Mouse (Mus musculus): ENCODE data around the gene Mfsd13b. TPM values are rescaled to one million over a fixed set of nuclear protein-coding genes. Genes with fewer than 3 reads are reported as not detected.

Gene Mfsd13b
- polyA plus RNA-seq, 1 experiment: 130 TPM

DNA sequence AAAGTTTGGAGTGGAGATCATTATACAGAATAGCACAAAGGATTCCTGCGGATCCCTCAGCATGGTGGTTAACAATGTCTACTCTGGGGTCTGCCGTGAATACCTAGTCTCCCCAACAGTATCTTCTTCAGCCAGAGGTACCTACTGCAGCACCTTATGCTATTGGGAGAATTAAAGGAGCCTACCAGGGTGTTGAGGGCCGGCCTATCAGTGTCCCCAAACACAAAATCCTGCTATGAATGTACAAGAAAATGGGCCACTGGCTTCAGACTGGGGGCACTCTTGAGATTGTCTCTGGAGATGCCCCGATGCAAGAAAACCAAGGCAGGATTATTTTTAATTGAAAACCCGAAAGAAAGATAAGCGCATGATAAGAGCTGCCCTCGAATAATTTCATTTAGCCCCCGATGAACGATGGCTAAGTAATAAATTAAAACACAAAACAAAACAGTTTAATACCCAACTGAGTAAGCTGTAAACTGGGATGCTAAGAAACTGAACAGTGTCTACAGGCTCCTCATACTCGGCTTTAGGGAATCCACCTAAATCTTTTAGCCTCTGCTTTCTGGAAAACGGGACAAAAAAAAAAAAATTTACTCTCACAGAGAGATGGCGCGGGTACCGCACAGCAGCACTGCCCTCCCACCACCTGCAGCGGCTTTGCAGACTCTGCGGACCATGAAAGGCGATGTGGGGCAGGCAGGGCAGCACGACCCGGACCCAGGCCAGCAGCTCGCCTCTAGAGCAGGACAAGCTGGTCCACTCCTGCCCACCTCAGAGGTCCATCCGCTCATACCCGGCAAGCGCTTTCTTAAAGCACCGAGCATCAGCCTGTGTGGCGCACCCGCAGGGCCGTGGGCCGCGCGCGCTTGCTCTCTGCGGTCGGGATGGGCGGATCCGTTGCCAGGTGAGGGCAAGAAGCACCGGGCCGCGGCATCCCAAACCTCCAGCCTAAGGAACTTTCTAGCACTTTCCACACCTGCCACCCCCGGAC is 1.1 kb upstream of the Mfsd13b start:
- H3K27ac ChIP-seq (ENCODE audit: control insufficient read depth, insufficient read depth, low read depth, low read length): peak overlapping the region; percentile 79; the same call in 1 of the 2 replicates
- TF ChIP-seq CTCF (IDR thresholded peaks at IDR 0.05; ENCODE audit: control insufficient read depth, insufficient read depth, insufficient replicate concordance, low read depth, low read length) (no peak), POLR2A (IDR thresholded peaks at IDR 0.05; ENCODE audit: control insufficient read depth, low read depth, low read length) (no peak)

DNA sequence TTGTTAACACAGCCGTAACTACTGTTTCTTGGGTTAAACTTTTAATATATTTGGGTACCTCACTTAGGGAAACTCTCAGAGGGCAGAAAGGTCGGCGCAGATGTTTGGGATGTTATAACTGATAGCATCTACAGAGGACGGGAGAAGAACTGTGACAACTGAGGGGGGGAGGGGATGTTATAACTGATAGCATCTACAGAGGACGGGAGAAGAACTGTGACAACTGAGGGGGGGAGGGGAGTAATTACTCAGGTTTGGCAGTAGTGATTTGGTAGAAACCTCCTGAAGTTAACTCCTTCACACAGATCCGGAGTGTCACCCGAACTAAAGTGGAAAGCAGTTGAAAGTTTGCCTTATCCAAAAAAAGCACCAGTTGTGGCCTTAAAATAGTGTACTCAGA is 659 bp downstream of the Mfsd13b start:
- Histone ChIP-seq H3K27me3 (ENCODE audit: control insufficient read depth, insufficient read depth, low read length) (no peaks in the 10 kb centered on the region), H3K27ac (ENCODE audit: control insufficient read depth, insufficient read depth, low read depth, low read length) (no peak overlapping the region; the same call in 1 of the 2 replicates), H3K4me3 (ENCODE audit: control insufficient read depth, low read depth, low read length) (peak overlapping the region; percentile 99), H3K36me3 (ENCODE audit: control insufficient read depth, insufficient read depth, low read length) (no peaks in the 10 kb centered on the region), H3K4me1 (ENCODE audit: control insufficient read depth, insufficient read depth, low read length) (no peaks in the 10 kb centered on the region)
- TF ChIP-seq CTCF (IDR thresholded peaks at IDR 0.05; ENCODE audit: control insufficient read depth, insufficient read depth, insufficient replicate concordance, low read depth, low read length) (no peak), POLR2A (IDR thresholded peaks at IDR 0.05; ENCODE audit: control insufficient read depth, low read depth, low read length) (no peak)

More for the DNA sequence above, 1.1 kb upstream of the Mfsd13b start:
- peak overlapping the region; percentile 99 for H3K4me3 ChIP-seq (ENCODE audit: control insufficient read depth, low read depth, low read length)
- H3K27me3 ChIP-seq (ENCODE audit: control insufficient read depth, insufficient read depth, low read length): no peaks in the 10 kb centered on the region
- no peaks in the 10 kb centered on the region for H3K4me1 ChIP-seq (ENCODE audit: control insufficient read depth, insufficient read depth, low read length)
- H3K36me3 ChIP-seq (ENCODE audit: control insufficient read depth, insufficient read depth, low read length): no peaks in the 10 kb centered on the region

GRCm38 (mm10) chr7:120991191-120991590 is 8.9 kb downstream of the Mfsd13b start:
- Histone ChIP-seq H3K4me3 (ENCODE audit: control insufficient read depth, low read depth, low read length) (peak overlapping the region; percentile 59), H3K27ac (ENCODE audit: control insufficient read depth, insufficient read depth, low read depth, low read length) (no peak overlapping the region), H3K36me3 (ENCODE audit: control insufficient read depth, insufficient read depth, low read length) (no peaks in the 10 kb centered on the region), H3K27me3 (ENCODE audit: control insufficient read depth, insufficient read depth, low read length) (no peaks in the 10 kb centered on the region), H3K4me1 (ENCODE audit: control insufficient read depth, insufficient read depth, low read length) (no peaks in the 10 kb centered on the region)
- TF ChIP-seq POLR2A (IDR thresholded peaks at IDR 0.05; ENCODE audit: control insufficient read depth, low read depth, low read length): no peak
- no peak for TF ChIP-seq CTCF (IDR thresholded peaks at IDR 0.05; ENCODE audit: control insufficient read depth, insufficient read depth, insufficient replicate concordance, low read depth, low read length)

DNA sequence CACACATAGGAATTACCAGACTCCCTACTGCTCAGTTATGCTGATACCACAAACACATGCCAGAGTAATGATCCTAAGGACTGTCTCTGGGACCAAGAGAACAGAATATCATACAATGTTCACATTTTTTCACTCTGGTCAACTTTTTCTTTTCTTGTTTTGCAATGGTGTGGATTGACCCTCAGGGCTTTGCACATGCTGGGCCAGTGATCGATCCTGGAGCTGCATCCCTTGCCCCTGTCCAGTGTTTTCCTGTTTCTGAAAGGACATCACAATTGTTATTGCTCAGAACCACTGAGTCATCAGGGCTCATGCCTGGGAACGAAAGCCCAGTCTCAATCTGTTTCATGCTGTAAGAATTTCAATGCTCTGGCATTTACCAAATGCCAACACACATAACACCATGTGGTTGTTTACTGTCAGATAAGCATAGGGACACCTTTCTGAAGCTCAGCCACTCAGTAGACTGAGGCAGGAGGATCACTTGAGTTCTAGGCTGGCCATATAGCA is 16.8 kb downstream of the Mfsd13b start:
- TF ChIP-seq CTCF (IDR thresholded peaks at IDR 0.05; ENCODE audit: control insufficient read depth, insufficient read depth, insufficient replicate concordance, low read depth, low read length): no peak
- TF ChIP-seq POLR2A (IDR thresholded peaks at IDR 0.05; ENCODE audit: control insufficient read depth, low read depth, low read length): no peak
- no peaks in the 10 kb centered on the region for H3K27me3 ChIP-seq (ENCODE audit: control insufficient read depth, insufficient read depth, low read length)
- H3K4me1 ChIP-seq (ENCODE audit: control insufficient read depth, insufficient read depth, low read length): no peaks in the 10 kb centered on the region

GRCm38 (mm10) chr7:121000065-121000822 is 17.9 kb downstream of the Mfsd13b start:
- TF ChIP-seq CTCF (IDR thresholded peaks at IDR 0.05; ENCODE audit: control insufficient read depth, insufficient read depth, insufficient replicate concordance, low read depth, low read length) (no peak), POLR2A (IDR thresholded peaks at IDR 0.05; ENCODE audit: control insufficient read depth, low read depth, low read length) (no peak)
- Histone ChIP-seq H3K4me1 (ENCODE audit: control insufficient read depth, insufficient read depth, low read length) (no peaks in the 10 kb centered on the region), H3K27me3 (ENCODE audit: control insufficient read depth, insufficient read depth, low read length) (no peaks in the 10 kb centered on the region), H3K4me3 (ENCODE audit: control insufficient read depth, low read depth, low read length) (no peak overlapping the region), H3K36me3 (ENCODE audit: control insufficient read depth, insufficient read depth, low read length) (no peaks in the 10 kb centered on the region; the same call in 1 of the 2 replicates), H3K27ac (ENCODE audit: control insufficient read depth, insufficient read depth, low read depth, low read length) (no peak overlapping the region)

More for the DNA sequence above, 16.8 kb downstream of the Mfsd13b start:
- Histone ChIP-seq H3K4me3 (ENCODE audit: control insufficient read depth, low read depth, low read length) (no peak overlapping the region), H3K27ac (ENCODE audit: control insufficient read depth, insufficient read depth, low read depth, low read length) (no peak overlapping the region), H3K36me3 (ENCODE audit: control insufficient read depth, insufficient read depth, low read length) (no peaks in the 10 kb centered on the region; the same call in 1 of the 2 replicates)

DNA sequence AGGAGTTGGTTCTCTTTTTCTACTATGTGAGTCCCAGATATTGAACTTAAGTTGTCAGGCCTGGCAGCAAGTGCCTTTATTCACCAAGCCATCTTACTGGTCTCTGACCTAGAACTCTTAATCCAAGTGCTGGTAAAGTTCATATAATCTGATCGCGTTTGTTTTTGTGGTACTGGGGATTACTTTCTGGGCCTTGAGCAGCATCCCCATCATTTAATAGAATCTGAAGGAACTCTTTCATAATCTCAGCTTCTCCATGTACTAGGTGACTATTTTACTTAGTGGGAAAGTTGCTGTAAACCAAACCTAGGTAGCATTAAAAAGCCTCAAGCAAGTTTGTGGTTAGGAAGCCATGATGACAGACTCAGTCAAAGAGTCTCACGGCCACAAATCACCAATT is 19.6 kb downstream of the Mfsd13b start:
- no peak overlapping the region for H3K27ac ChIP-seq (ENCODE audit: control insufficient read depth, insufficient read depth, low read depth, low read length)
- TF ChIP-seq POLR2A (IDR thresholded peaks at IDR 0.05; ENCODE audit: control insufficient read depth, low read depth, low read length): no peak
- no peak for TF ChIP-seq CTCF (IDR thresholded peaks at IDR 0.05; ENCODE audit: control insufficient read depth, insufficient read depth, insufficient replicate concordance, low read depth, low read length)
- no peak overlapping the region for H3K4me3 ChIP-seq (ENCODE audit: control insufficient read depth, low read depth, low read length)
- H3K27me3 ChIP-seq (ENCODE audit: control insufficient read depth, insufficient read depth, low read length): no peaks in the 10 kb centered on the region
- H3K36me3 ChIP-seq (ENCODE audit: control insufficient read depth, insufficient read depth, low read length): no peaks in the 10 kb centered on the region; the same call in 1 of the 2 replicates
- no peaks in the 10 kb centered on the region for H3K4me1 ChIP-seq (ENCODE audit: control insufficient read depth, insufficient read depth, low read length)

Measured in testis, adult 2 months (tissue).